Mouse (Mus musculus): Measurements from ENCODE around the gene Podn.
"Not testable (repeated sequence)": the region's sequence is repeated elsewhere in the genome, so short reads cannot be mapped to it uniquely, and the experiment has no call there.

GRCm38 (mm10) chr4:108079191-108079590 lies 17.1 kb downstream of the Podn start:
- TF ChIP-seq CTCF (IDR thresholded peaks at IDR 0.05; ENCODE audit: borderline replicate concordance, insufficient read depth, low read depth, low read length); POLR2A (IDR thresholded peaks at IDR 0.05; ENCODE audit: borderline replicate concordance, insufficient read depth, low read length): not testable (repeated sequence)

All from cerebellum, adult 2 months (tissue).